Mouse (Mus musculus): Measurements from ENCODE around the gene Acp5. TPM values are rescaled to one million over a fixed set of nuclear protein-coding genes. Genes with fewer than 3 reads are reported as not detected.

Acp5 gene
- polyA plus RNA-seq, 1 experiment from 2014 or later: 1.6 TPM

DNA sequence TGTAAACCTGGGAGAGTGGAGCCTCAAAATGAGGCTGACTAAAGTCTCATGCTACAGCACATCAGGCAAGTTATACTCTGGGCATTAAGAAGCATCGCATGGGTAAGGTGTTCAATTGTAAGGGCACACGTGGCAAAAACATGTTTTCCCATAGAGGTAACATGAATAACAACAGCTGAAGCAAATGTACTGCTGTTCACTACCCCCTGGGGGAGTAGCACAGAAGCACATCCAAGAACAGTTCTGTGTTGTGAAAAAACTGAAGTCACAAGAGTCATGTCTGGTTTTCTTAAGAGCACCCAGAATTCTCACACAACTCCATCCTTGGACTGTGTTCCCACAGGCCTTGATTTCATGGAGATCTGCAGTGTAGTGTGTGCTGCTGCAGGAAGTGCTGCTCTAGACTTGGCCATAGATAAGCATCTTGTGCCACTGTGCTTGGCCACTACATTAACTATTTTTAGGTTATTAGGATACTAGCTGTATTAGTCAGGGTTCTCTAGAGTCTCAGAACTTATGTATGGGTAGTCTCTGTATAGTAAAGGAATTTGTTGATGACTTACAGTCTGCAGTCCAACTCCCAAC, 48.4 kb downstream of the Acp5 start:
- Histone ChIP-seq H3K4me3 (no peak overlapping the region), H3K27me3 (no peaks in the 10 kb centered on the region), H3K9me3 (no peaks in the 10 kb centered on the region), H3K4me2 (no peak overlapping the region), H3K4me1 (replicated peaks) (peaks cover 24% of the 10 kb centered on the region), H3K9ac (no peak overlapping the region), H3K27ac (replicated peaks) (no peak overlapping the region), H3K36me3 (no peaks in the 10 kb centered on the region)
- 78% methylated on average over 2 of the region's 2 CpGs for WGBS
- ATAC-seq (ENCODE audit: low read depth): no peak

DNA sequence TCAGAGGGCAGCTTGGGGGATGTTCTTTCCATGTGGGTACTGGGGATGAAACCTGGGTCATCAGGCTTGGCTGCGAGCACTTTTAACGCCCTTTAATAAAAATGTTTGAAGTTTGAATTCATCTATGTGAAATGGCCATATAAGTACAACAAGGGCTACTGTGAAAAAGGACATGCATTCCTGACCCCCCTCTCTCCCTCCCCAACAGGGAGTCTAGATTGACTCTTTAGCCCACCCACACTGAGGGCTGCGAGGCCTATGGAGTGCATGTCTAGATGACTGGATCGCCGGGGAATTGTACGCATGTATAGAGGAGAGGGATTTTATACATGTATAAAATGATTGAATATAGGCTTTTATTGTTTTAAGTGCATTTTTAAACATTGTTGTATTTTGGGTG, 49.5 kb downstream of the Acp5 start:
- H3K27ac ChIP-seq (replicated peaks): no peak overlapping the region
- WGBS: 83% methylated on average over 6 of the region's 6 CpGs
- peak overlapping the region; percentile 72 for H3K9ac ChIP-seq
- H3K4me3 ChIP-seq: peak overlapping the region; percentile 74
- peak overlapping the region; percentile 66 for H3K4me2 ChIP-seq
- no peaks in the 10 kb centered on the region for H3K9me3 ChIP-seq
- no peaks in the 10 kb centered on the region for H3K27me3 ChIP-seq
- peaks cover 3% of the 10 kb centered on the region; the same call in 1 of the 2 replicates for H3K36me3 ChIP-seq
- H3K4me1 ChIP-seq (replicated peaks): peaks cover 24% of the 10 kb centered on the region
- no peak for ATAC-seq (ENCODE audit: low read depth)

DNA sequence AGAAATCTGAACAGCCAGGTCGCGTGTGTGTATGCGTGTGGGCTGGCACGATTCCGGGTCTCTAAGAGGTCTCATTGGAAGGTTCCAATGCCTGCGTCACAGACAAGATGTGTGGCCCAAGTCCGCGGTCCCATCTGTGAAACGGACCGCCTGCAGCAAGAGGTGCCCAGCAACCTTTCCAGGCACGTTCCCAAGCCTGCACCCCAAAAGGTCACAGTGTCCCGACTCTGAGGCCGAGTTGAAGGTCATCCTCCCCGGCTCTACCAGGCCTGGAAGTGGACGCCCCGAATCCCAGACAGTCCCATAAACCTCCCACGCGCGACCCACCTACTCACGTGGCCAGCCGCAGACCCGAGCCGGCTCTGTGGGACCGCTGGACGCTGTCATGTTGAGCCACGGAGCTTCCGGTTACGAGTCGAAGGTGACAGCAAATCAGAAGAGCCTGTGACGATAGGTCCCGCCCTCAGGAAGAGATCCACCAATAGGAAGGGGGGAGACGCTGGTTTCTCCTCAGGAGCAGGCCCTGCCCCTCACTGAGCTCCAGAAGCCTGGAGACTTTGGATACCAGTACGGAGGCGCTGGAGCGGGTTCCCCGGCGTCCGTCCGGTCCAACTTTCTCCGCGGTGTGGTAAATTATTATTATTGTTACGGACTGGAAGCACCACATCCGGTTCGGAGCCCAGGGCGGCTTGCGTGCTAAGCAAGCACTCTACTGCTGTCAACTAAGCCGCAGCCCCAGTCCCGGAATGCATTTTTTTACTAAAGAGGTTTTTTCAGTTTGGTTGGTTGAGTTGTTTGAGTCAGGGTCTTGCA, 50.3 kb downstream of the Acp5 start, which contains the start of gene Ecsit:
Gene Ecsit (minus strand): TSS at position 417 of the 813 bp plus-strand sequence.
- ATAC-seq (ENCODE audit: low read depth): peak; percentile 99
- Histone ChIP-seq H3K4me2 (peak within 1 kb of the TSS; percentile 66), H3K9ac (peak within 1 kb of the TSS; percentile 84), H3K36me3 (peaks cover 6% of the 10 kb centered on the region; the same call in 1 of the 2 replicates), H3K4me3 (peak within 1 kb of the TSS; percentile 74), H3K27ac (replicated peaks) (peak within 1 kb of the TSS; percentile 72), H3K4me1 (replicated peaks) (peaks cover 24% of the 10 kb centered on the region), H3K27me3 (no peaks in the 10 kb centered on the region), H3K9me3 (no peaks in the 10 kb centered on the region)
- WGBS: under 1% methylated on average over 48 of the region's 48 CpGs

DNA sequence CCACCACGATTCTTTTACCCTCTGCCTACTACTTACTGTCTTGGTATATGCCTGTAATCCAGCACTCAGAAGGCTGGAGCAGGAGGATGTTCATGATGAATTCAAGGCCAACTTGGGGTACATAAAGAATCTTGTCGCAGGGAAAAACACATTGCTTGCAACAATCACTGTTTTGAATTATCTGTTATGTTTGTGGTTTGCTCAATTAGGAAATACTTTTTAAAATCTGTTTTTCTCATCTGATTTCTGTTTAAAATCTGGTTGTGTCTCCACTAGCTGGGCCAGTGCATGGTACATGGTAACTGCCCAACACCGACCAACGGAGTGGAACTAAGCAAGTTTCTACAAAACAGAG, 50.9 kb downstream of the Acp5 start:
- no peak for ATAC-seq (ENCODE audit: low read depth)
- H3K27ac ChIP-seq (replicated peaks): no peak overlapping the region; the same call in 1 of the 2 replicates
- WGBS: 36% methylated on average over 4 of the region's 4 CpGs

More for the DNA sequence above, 50.9 kb downstream of the Acp5 start:
- Histone ChIP-seq H3K4me2 (peak overlapping the region; percentile 66), H3K4me3 (peak overlapping the region; percentile 74), H3K9me3 (no peaks in the 10 kb centered on the region), H3K27me3 (no peaks in the 10 kb centered on the region), H3K36me3 (peaks cover 12% of the 10 kb centered on the region; the same call in 1 of the 2 replicates), H3K9ac (peak overlapping the region; percentile 84), H3K4me1 (replicated peaks) (peaks cover 24% of the 10 kb centered on the region)

Small RNAs within 50 kb of the gene (microRNA-seq; reads per million reads assigned to microRNA genes)
- not detected for gene Mir7084

Other genes with a start within 250 kb of the Acp5 start
- 25.9 and 26.2 TPM in 2 replicates for gene Rab3d, start 217.5 kb downstream of the Acp5 start, polyA plus RNA-seq (2015; fragmentation: Nextera tagmentation; extraction: Ambion mirVana)
- gene Ccdc159, start 208.2 kb downstream of the Acp5 start, polyA plus RNA-seq (2015; fragmentation: Nextera tagmentation; extraction: Ambion mirVana): 7.6 and 8.3 TPM in 2 replicates
- gene Tmem205, start 208.2 kb downstream of the Acp5 start, polyA plus RNA-seq (2015; fragmentation: Nextera tagmentation; extraction: Ambion mirVana): 41.7 and 47.4 TPM in 2 replicates
- 69.5 and 73.1 TPM in 2 replicates for gene Plppr2, start 198.7 kb downstream of the Acp5 start, polyA plus RNA-seq (2015; fragmentation: Nextera tagmentation; extraction: Ambion mirVana)
- 8.8 and 10.7 TPM in 2 replicates for gene Swsap1, start 180.0 kb downstream of the Acp5 start, polyA plus RNA-seq (2015; fragmentation: Nextera tagmentation; extraction: Ambion mirVana)
- 2.1 and 2.8 TPM in 2 replicates for gene Epor, start 172.2 kb downstream of the Acp5 start, polyA plus RNA-seq (2015; fragmentation: Nextera tagmentation; extraction: Ambion mirVana)
- gene Rgl3, start 146.3 kb downstream of the Acp5 start, polyA plus RNA-seq (2015; fragmentation: Nextera tagmentation; extraction: Ambion mirVana): 1.7 and 1.9 TPM in 2 replicates
- 3.2 and 3.8 TPM in 2 replicates for gene Ccdc151, start 133.1 kb downstream of the Acp5 start, polyA plus RNA-seq (2015; fragmentation: Nextera tagmentation; extraction: Ambion mirVana)
- 101 and 108 TPM in 2 replicates for gene Prkcsh, start 132.9 kb downstream of the Acp5 start, polyA plus RNA-seq (2015; fragmentation: Nextera tagmentation; extraction: Ambion mirVana)
- 82.7 and 86.9 TPM in 2 replicates for gene Elavl3, start 83.7 kb downstream of the Acp5 start, polyA plus RNA-seq (2015; fragmentation: Nextera tagmentation; extraction: Ambion mirVana)
- not detected in 2 replicates for gene Gm49318, start 64.5 kb downstream of the Acp5 start, polyA plus RNA-seq (2015; fragmentation: Nextera tagmentation; extraction: Ambion mirVana)
- gene Zfp653, start 64.3 kb downstream of the Acp5 start, polyA plus RNA-seq (2015; fragmentation: Nextera tagmentation; extraction: Ambion mirVana): 16.5 and 16.6 TPM in 2 replicates
- gene Ecsit, start 50.3 kb downstream of the Acp5 start, polyA plus RNA-seq (2015; fragmentation: Nextera tagmentation; extraction: Ambion mirVana): 47.9 and 57.8 TPM in 2 replicates
- gene Cnn1, start 36.5 kb downstream of the Acp5 start, polyA plus RNA-seq (2015; fragmentation: Nextera tagmentation; extraction: Ambion mirVana): 2.6 and 2.9 TPM in 2 replicates
- 170 and 172 TPM in 2 replicates for gene Elof1, start 18.5 kb downstream of the Acp5 start, polyA plus RNA-seq (2015; fragmentation: Nextera tagmentation; extraction: Ambion mirVana)
- gene Pigyl, start 21.1 kb upstream of the Acp5 start, polyA plus RNA-seq (2015; fragmentation: Nextera tagmentation; extraction: Ambion mirVana): 83.8 and 86.9 TPM in 2 replicates
- 0.12 and 0.31 TPM in 2 replicates for gene Zfp872, start 52.4 kb upstream of the Acp5 start, polyA plus RNA-seq (2015; fragmentation: Nextera tagmentation; extraction: Ambion mirVana)
- 9.0 and 10.3 TPM in 2 replicates for gene Zfp809, start 90.0 kb upstream of the Acp5 start, polyA plus RNA-seq (2015; fragmentation: Nextera tagmentation; extraction: Ambion mirVana)
- 5.2 and 5.8 TPM in 2 replicates for gene Zfp599, start 124.2 kb upstream of the Acp5 start, polyA plus RNA-seq (2015; fragmentation: Nextera tagmentation; extraction: Ambion mirVana)
- 34.1 and 37.9 TPM in 2 replicates for gene Zfp810, start 171.9 kb upstream of the Acp5 start, polyA plus RNA-seq (2015; fragmentation: Nextera tagmentation; extraction: Ambion mirVana)

Measured in neural tube, embryonic 13.5 days (tissue).